Mouse (Mus musculus) Muller cell, postnatal 12 days (primary cell): ENCODE measurements around the gene Hspa13.
A peak's percentile ranks its signal among the peaks of the same experiment; 100 is the strongest.

ENCODE experiments used
- DNase-seq: peaks from one replicate; pipeline ENCODE4 v3.0.0-alpha.2; 2015; ENCODE audit errors: inconsistent ontology term

Gene Hspa13

DNA sequence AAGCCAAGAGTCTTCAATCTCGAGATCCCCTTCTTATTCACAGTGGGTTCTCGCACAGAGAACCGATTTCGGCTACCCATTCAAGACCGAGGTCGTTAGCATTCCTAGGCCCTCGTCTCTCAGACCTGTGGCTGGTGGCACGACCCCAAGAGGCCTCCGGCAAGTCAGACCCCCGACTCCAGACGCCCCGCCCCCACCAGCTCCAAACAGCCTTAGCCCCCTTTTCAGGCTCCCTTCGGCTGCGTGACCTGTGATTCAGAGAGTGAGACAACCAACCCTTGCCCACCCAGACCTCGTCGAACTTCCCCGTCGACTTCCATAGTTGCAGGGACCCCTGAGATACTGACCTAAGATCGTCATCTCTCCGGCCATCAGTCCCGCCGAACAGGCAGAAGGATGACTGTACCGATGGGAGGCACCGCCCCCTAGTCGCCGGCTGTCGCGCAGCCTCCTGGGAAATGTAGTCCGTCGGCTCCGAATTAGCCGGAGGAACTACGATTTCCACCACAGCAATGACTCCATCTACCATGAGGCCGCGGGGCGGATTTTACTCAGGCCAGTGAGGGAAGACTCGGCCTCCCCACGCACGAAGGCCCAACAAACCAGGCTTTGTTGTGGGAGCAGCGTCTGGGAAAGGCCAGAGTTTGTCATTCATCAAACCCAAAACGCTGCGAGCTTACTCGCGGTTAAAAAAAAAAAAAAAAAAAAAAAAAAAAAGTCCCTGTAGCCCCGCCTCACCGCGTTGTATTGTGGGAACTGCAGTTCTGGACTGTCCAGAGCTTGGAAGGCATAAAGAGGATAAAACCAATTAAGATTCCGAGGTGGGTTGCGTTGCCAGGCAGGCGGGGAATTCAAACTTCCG, at the start of gene Hspa13:
Gene Hspa13 (minus strand): TSS at position 717 of the 862 bp plus-strand sequence.
- DNase-seq: peak; percentile 98

DNA sequence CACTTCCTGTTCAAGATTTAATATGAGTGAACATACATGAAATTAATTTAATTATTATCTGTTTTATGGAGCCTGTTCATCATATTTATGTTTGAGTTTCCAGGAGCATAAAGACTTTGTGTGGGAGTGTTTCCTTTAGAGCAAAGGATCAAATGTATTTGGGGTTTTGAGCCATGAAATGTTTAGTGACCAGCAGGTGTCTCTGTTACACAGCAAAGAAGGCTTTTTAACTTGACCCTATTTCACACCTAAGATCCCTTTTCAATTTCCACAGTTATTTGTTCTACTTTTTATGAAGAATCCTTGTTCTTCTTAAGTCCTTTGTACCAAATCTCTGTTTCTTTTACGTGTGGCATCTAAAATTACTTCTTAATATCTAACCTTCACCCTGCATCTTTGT, 12.4 kb upstream of the Hspa13 start:
- DNase-seq: peak; percentile 21

DNA sequence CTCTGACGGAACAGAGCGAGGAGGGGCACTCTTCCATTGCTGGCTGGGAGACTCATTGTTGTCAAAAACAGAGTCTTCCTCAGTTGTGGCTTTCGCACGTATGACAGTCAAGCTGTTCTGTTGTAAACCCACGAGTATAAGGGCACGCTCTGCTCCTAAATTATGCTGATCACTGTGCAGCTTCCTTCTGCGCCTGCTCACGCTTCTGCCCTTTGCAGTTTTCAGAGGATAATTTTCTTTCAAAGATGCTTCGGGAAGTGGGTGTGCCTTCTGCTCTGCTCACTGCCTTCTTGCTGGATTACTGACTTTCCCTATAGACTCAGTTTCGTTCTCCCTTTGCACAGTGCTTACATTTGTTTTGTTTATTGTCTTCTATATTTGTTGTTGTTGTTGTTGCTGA, 6.3 kb upstream of the Hspa13 start:
- DNase-seq: no peak

DNA sequence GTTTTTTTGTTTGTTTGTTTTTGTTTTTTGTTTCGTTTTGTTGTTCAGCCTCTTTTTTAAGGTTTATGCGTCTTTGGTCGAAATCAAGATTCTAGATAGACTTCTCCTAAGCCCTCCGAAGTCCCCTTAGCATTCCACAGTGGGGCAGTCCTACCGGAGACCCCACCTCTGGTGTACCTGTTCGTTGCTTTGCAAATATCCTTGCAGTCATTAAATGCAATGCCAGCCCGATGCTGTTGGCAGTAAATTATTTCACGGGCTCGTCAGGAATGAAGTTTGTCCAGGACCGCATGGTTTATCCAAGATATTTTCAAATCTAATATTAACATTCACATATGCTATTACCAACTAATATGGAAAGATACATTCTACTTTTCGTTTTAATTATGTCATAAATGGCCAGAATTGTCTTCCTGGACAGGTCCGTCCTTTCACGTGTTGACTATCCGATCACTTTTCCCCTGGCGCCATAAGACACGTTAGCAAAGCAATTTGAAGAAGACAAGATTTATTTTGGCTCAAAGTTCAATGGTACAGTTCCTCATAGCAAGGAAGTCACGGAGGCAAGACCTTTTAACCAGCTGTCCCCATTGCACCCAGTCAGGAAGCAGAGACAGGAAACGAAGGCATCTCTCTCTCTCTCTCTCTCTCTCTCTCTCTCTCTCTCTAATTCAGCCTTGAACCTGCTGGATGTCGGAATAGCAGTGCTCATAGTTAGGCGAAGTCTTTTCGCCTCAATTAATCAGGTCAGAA, 522 bp upstream of the Hspa13 start:
- peak; percentile 47 for DNase-seq

DNA sequence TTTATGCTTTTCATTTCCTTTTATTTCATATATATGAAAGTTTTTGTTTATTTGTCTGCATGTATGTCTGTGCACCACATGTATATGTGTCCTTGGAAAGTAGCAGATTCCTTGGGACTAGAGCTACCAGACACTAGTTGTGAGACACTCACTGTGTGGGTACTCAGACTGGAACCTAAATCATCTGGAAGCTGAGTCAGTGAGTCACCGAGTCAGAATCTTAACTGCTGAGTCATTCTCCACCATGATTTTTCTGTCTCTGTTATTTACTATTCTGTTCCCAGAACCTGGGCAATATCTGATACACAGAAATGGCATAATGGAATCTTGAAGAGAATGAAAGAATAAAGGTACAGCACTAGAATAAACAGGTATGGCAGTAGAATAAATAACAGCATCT, 14.0 kb downstream of the Hspa13 start:
- DNase-seq: peak; percentile 82

DNA sequence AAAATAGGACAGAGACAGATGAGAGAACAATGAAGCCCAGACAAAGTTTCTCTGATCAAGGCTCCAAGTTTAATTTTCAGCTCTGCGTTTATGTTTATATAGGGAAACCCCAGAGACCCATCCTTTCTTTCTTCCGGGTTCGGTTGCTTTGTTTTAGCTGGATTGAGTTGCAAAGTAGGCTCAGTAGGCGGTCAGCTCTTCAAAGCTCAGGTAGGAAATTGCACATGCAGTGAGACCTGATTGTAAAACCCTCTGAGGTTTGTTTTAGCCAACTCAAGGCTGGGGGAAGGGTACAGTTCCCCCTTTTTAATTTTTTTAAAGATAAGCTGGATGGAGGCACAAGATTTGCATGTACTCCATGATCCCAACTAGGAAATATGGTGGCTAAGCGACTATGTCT, 16.8 kb downstream of the Hspa13 start:
- DNase-seq: no peak

DNA sequence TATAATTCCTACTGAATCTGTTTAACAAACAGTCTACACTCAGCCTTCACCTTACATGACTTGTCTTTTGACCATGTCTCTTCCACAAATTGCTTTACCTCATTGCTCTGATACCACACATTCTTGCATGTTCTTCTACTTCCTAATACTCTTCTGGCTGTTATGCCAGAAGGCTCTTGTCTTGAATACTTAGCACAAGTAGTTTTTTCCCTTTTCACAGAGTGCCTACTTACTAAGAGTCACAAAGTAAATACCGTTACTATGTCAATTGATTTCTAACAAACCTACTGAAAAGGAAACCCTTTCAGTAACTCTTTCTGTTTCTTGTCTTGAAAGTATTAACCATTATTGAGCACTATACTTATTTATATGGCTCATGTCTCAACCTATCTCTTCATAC, 18.0 kb downstream of the Hspa13 start:
- DNase-seq: no peak

DNA sequence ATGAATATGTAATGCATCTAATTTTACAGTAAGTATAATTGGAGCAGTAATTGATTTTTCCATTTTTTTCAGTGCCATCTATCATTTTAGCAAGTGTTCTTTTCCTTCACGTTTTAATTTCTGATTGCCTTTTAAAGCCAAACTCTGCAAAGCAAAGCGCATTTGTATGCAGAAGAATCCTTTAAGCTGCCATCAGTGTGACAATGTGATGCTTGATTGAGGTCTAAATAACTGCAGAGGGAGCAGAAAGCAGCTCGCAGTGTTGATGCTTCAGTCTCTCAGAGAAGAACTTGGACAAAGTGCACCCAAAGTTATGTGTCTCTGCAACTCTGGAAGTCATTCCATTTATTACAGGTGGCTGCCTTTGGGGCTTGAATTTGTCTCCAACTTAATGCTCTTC, 22.9 kb downstream of the Hspa13 start:
- no peak for DNase-seq

DNA sequence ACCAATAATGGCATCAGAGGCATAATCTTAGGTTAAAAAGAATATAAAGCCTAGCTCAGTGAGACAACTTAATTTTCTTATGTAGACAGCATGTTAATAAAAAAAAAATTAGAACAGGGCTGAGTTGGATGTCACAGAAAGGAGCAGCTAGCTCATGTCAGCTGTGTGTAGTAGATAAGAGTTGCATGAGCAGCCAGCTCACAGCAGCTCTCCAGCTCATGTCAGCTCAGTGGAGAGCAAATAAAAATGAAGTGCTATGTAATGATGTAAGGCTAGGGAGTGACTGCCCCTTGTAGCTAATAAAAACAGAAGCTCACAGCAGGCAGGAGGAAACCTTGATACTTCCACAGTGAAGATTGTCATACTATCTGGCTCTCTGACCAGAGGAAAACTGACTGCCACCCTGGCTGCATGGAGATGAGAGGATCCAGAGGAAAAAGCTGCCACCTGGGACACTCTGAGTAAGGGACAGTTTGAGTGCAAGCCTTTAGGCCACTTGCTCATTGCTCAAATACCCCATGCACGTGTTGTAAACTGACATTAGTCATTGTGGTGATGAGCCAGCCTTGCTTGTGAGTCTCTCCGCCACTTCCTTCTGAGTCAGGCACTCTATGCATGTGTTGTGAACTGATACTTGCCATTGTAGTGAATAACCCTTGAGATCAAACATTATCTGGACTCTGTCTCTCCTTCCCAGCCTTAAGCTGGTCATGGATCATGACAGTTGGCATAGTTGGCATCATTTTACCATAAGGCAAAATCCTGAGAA, 49.3 kb downstream of the Hspa13 start:
- DNase-seq: peak; percentile 31

DNA sequence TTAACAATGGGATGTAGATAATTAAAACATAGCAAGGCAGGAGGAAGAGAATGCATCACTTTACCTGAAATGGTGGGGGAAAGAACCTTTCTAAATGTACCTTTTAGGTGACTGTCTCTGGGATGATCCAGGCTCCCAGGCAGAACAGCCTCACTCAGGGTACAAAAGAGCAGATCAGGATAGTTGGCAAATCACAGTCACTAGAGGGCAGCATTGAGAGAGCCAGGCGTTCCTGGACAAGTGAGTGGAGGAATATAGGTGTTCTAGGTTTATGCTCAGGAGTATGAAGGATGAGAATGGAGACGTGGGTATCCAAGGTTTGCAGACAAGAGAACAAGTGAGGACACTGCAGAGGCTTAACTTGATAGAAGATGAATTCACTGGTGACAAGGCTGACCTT, 70.7 kb downstream of the Hspa13 start:
- peak; percentile 23 for DNase-seq
